Mouse (Mus musculus) midbrain, postnatal 0 days (tissue): Measurements from ENCODE around the gene Stat6. TPM values are rescaled to one million over a fixed set of nuclear protein-coding genes. Genes with fewer than 3 reads are reported as not detected.
A peak's percentile ranks its signal among the peaks of the same experiment; 100 is the strongest.

Experiments used
- ATAC-seq: fragments of 200-750 bp; cut with Nextera tagmentation; 2 replicates; pipeline ENCODE4 v1.8.0; 2017; ENCODE audit warnings: moderate number of reproducible peaks, mild to moderate bottlenecking, moderate TSS enrichment, moderate library complexity; ENCODE audit not compliant: low FRiP score
- DNase-seq: peaks from one replicate; pipeline ENCODE4 v3.0.0-alpha.2; 2015; ENCODE audit warnings: low spot score
- H3K27ac ChIP-seq: fragments of 300-500 bp; sonication (generic); 2 replicates; pipeline ENCODE4 v1.5.1; 2014; ENCODE audit warnings: low read depth, mild to moderate bottlenecking, low read length, mixed read lengths
- H3K27me3 ChIP-seq: fragments of 300-500 bp; sonication (generic); 2 replicates; pipeline ENCODE4 v1.6.1; 2014; ENCODE audit warnings: low read length, control low read depth, mixed read lengths; ENCODE audit not compliant: insufficient read depth
- H3K36me3 ChIP-seq: fragments of 300-500 bp; sonication (generic); 2 replicates; pipeline ENCODE4 v1.6.1; 2014; ENCODE audit warnings: low read length, control low read depth, mixed read lengths; ENCODE audit not compliant: insufficient read depth
- H3K4me1 ChIP-seq: fragments of 300-500 bp; sonication (generic); 2 replicates; pipeline ENCODE4 v1.6.1; 2014; ENCODE audit warnings: mild to moderate bottlenecking, control low read depth, antibody characterized with exemption, low read length, mixed read lengths; ENCODE audit not compliant: insufficient read depth
- H3K4me2 ChIP-seq: fragments of 300-500 bp; sonication (generic); 2 replicates; pipeline ENCODE4 v1.6.1; 2014; ENCODE audit warnings: low read depth, mild to moderate bottlenecking, low read length, mixed read lengths; ENCODE audit not compliant: poor library complexity, severe bottlenecking
- H3K4me3 ChIP-seq: fragments of 300-500 bp; sonication (generic); 2 replicates; pipeline ENCODE4 v1.5.1; 2014; ENCODE audit warnings: low read depth, mild to moderate bottlenecking, low read length, moderate library complexity
- H3K9ac ChIP-seq: fragments of 300-500 bp; sonication (generic); replicated peaks from 2 replicates; pipeline ENCODE4 v1.6.1; 2014; ENCODE audit warnings: mild to moderate bottlenecking, low read length, moderate library complexity, mixed read lengths; ENCODE audit not compliant: poor library complexity, severe bottlenecking
- H3K9me3 ChIP-seq: fragments of 300-500 bp; sonication (generic); 2 replicates; pipeline ENCODE4 v1.6.1; 2016; ENCODE audit warnings: low read length, control low read depth
- CTCF ChIP-seq: IDR thresholded peaks from 2 replicates; pipeline ENCODE4 v1.5.1; 2016; ENCODE audit warnings: antibody characterized with exemption, mild to moderate bottlenecking
- WGBS: fragments of 180-500 bp; shearing (Covaris S2); extraction: QIAGEN DNeasy Blood & Tissue Kit; methylation state at CpG from one replicate; pipeline ENCODE4 v1.1.7; 2014; 5-methylcytosine and 5-hydroxymethylcytosine counted together
- polyA plus RNA-seq: library from polyadenylated mRNA; unstranded; fragments of >200 nt; fragmentation: Nextera tagmentation; extraction: Ambion mirVana; gene quantifications from 2 replicates; pipeline ENCODE4 v1.2.1, GENCODE M21; 2015
- total RNA-seq: library from RNA; depleted of rRNA; stranded (reverse); fragments of >200 nt; gene quantifications from 2 replicates; pipeline ENCODE4 v1.2.3, GENCODE M21; 2014

The Stat6 gene
- total and polyA plus RNA-seq, 2 experiments from 2014 or later, result 3.9 to 10.2 TPM

- Histone ChIP-seq H3K4me3 (no peak overlapping the region), H3K4me1 (peaks cover 11% of the 10 kb centered on the region; the same call in 1 of the 2 replicates), H3K36me3 (no peaks in the 10 kb centered on the region), H3K27ac (no peak overlapping the region), H3K9me3 (no peaks in the 10 kb centered on the region), H3K9ac (no peak overlapping the region), H3K27me3 (peaks cover 55% of the 10 kb centered on the region), H3K4me2 (no peak overlapping the region)
- 21% methylated on average over 13 of the region's 13 CpGs for WGBS
- no peak for DNase-seq
- no peak for TF ChIP-seq CTCF
- ATAC-seq, result no peak
Measured at GRCm38 (mm10) chr10:127664891-127665290, 22.1 kb downstream of the Stat6 start.

DNA sequence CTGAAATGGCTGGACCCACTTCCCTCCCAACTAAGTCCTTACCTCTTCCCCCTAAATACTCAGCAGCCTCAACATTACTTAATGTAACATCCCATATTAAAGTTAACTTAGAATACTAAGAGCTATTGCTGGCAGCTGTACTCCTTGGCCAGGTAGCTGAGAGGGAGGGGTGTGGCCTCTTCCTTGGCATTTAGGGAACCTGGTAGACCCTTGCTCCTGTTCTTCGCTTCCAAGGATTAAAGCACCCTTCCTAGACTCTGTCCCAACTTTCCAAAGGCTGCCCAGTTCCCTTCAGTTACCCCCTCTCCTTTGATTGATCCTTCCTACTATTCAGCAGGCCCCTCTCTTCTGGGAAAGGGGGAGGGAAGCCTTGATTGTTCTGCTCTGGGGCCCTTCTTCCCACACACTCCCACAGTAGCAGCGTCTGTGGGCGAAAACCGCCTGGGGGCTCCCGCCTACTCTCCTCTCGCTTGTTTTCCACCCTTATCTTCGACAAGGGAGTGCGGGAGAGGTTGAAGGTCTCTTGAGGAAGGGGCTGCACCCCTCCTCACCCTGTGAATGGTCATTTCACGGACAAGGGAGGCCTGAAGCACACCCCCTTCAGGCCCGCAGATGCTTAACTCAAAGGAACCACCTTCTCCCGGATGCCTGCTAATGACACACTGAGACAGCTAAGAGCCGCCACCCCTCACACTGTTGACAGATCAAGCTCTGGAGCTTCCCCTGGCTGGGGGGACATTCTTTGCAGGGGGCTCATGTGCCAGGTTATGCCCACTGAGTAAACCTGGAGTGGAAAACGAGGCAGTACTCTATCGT, 22.8 kb downstream of the Stat6 start:
- no peak for TF ChIP-seq CTCF
- peaks cover 55% of the 10 kb centered on the region for H3K27me3 ChIP-seq
- ATAC-seq, result no peak
- peak overlapping the region; percentile 95 for H3K4me2 ChIP-seq
- no peak overlapping the region for H3K27ac ChIP-seq
- H3K9me3 ChIP-seq, result no peaks in the 10 kb centered on the region
- no peaks in the 10 kb centered on the region for H3K36me3 ChIP-seq
- WGBS, result 9% methylated on average over 14 of the region's 14 CpGs
- peak overlapping the region; percentile 60; the same call in 1 of the 2 replicates for H3K9ac ChIP-seq
- peaks cover 11% of the 10 kb centered on the region; the same call in 1 of the 2 replicates for H3K4me1 ChIP-seq
- no peak for DNase-seq
- H3K4me3 ChIP-seq, result peak overlapping the region; percentile 50

GRCm38 (mm10) chr10:127666501-127667268, 23.9 kb downstream of the Stat6 start, which contains the start of gene Nemp1:
TSS of gene Nemp1 (plus strand) at chr10:127666901.
- DNase-seq (peak; percentile 58), ATAC-seq (peak; percentile 50)
- WGBS, result 2% methylated on average over 64 of the region's 73 CpGs
- peaks cover 11% of the 10 kb centered on the region; the same call in 1 of the 2 replicates for H3K4me1 ChIP-seq
- no peak for TF ChIP-seq CTCF
- H3K9ac ChIP-seq, result peak within 1 kb of the TSS; percentile 60
- peak within 1 kb of the TSS; percentile 65 for H3K27ac ChIP-seq
- no peaks in the 10 kb centered on the region for H3K9me3 ChIP-seq
- H3K36me3 ChIP-seq, result no peaks in the 10 kb centered on the region
- peak within 1 kb of the TSS; percentile 95 for H3K4me2 ChIP-seq
- H3K4me3 ChIP-seq, result peak within 1 kb of the TSS; percentile 50
- H3K27me3 ChIP-seq, result peaks cover 45% of the 10 kb centered on the region

- DNase-seq (peak; percentile 62), ATAC-seq (peak; percentile 29; the same call in 1 of the 2 replicates)
- H3K4me1 ChIP-seq, result peaks cover 8% of the 10 kb centered on the region; the same call in 1 of the 2 replicates
- peak overlapping the region; percentile 50 for H3K4me3 ChIP-seq
- no peaks in the 10 kb centered on the region for H3K9me3 ChIP-seq
- TF ChIP-seq CTCF, result no peak
- H3K36me3 ChIP-seq, result no peaks in the 10 kb centered on the region
- H3K27ac ChIP-seq, result peak overlapping the region; percentile 62; the same call in 1 of the 2 replicates
- peak overlapping the region; percentile 95 for H3K4me2 ChIP-seq
- H3K27me3 ChIP-seq, result peaks cover 37% of the 10 kb centered on the region
- 2% methylated on average over 33 of the region's 35 CpGs for WGBS
- peak overlapping the region; percentile 60; the same call in 1 of the 2 replicates for H3K9ac ChIP-seq
Measured at GRCm38 (mm10) chr10:127667269-127668092, 24.7 kb downstream of the Stat6 start.
